Mouse (Mus musculus) adrenal gland, adult 2 months (tissue): ENCODE measurements at regions not wholly inside any gene's neighbourhood (a gene's known extent, or its start where the extent isn't known, plus 50 kb on each side); places are given as distances from the start of the nearest gene placed in this dataset.

ENCODE experiments used
- DNase-seq: peaks from one replicate; pipeline ENCODE4 v3.0.0; 2021

DNA sequence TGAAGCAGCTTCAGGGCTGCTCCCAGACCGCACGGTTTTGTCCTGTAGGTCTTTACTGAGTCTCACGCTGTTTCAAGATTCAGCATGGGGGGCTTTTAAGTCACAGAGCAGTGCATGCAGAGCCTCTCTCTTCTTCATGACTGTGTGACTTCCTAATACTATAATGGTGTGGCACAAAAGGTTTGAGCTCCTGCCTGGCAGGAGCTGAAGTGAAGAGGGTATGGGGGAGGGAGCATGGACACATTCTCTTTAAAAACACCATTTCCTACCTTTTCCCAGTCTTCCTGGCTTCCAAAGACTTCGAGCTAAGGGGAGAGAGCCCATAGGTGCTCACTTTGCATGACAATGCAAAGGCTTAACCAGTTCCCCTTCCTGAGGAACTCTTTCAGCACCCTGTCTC is 934.9 kb upstream of the Gm5150 start:
- DNase-seq: no peak

DNA sequence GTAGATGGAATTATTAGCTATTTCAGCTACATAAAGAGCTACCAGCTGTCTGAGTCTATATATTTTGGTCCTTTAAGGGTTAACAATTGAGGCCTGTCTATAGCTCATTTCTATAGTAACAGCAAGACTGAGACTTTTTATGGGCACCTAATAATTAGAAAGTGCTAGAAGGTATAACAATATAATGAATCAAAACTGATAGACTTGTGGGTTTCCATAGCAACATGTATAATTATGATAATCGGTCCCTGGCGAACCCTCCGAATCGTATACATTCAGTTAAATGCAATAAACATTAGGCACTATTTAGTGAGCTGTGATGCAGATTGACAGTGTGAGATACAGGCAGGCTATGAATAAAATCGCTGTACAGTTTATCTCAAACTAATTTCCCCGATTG is 933.3 kb upstream of the Gm5150 start:
- DNase-seq: no peak

DNA sequence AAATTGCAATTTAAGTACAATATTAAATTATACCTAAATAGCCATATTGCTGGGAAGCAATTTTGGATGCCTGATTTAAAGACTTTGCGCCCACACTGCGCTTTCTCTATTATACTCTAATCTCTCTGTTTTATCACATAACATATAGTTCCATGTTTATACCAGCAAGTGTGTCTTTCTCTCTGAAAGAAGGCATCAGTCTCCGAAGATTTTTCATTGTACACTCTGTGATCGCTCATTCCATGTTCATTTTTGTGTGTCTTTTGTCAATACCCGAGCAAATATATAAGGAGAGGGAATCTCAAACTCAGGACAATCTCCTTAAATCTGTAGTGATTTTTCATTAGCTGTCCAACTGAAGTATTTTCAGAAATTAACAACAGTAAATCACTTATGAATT is 932.9 kb upstream of the Gm5150 start:
- no peak for DNase-seq

DNA sequence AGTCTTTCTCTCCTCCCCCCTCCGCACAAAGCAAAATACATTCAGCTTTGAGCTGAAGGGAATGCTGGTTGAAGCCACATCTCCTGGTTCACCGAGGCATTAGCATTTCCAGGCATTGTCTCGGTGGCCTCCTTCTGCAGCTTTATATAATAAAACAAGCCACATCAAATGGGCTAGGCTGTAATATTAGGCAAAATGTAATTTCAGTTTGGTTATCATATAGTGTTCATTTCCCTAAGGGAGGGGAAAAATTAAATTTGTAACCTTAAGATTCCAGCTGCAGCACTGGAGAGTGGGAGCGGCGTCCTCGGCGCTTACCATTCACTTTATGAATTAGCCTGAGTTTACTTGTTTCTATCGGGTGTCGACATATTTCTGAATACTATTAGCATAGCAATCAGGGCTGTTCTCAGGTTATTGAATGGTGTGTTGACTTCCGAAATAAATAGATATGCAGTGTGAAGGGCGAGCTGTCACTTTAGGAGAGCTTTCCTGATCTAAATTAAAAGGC is 932.3 kb upstream of the Gm5150 start:
- DNase-seq: no peak

DNA sequence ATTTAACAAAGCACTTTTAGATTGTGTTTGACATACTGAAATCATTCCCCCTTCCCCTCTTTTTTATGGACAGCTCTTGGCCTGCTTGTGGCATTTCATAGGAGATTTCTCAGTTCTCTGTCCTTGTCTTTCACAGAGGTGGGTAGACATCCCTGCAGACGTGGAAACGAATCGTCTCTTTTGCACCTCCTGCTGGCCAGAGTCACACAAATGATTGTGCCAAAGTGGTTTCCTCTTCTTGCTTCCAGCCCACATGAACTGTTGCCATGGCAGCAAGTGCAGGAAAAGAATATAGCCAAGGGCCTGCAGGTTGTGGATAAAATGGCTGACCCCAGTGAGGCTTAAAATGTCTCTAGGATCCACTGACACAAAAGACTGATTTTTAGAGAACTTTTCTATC is 924.1 kb upstream of the Gm5150 start:
- DNase-seq: no peak

DNA sequence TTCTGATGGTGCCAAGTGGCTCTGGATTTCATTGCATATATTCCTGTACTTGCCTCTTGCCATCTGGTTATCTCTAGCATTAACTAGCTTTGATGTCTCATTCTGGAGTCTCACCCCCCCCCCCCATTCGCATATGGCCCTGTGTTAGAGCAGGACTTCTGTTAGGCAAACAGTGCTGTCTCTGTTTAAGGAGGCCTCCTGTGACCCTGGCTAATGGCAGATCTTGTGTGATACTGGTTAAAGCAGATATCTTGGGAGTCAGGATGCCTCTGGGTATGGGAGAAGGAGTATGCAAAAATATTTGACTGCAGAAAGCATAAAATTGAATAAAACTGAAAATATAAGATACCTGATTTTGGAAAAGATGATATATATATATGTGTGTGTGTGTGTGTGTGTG is 923.6 kb upstream of the Gm5150 start:
- no peak for DNase-seq

DNA sequence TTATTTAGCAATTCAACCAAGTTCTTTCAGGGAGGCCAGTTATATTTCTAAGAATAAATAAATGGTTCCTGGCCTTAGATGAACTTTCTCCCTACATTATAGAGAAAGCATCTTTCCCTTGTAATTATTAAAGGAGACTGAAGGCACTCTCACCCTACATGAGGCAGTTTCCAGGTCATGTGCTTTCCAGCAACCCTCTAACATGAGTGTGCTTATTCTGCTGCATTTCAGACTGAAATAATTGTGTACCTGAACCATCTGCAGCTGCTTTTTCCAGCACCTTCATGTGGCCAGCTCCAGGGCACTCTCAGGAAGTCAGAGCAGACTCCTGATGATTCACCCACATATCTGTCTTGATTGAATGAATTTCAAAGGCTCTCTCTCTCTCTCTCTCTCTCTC is 917.8 kb upstream of the Gm5150 start:
- DNase-seq: no peak

DNA sequence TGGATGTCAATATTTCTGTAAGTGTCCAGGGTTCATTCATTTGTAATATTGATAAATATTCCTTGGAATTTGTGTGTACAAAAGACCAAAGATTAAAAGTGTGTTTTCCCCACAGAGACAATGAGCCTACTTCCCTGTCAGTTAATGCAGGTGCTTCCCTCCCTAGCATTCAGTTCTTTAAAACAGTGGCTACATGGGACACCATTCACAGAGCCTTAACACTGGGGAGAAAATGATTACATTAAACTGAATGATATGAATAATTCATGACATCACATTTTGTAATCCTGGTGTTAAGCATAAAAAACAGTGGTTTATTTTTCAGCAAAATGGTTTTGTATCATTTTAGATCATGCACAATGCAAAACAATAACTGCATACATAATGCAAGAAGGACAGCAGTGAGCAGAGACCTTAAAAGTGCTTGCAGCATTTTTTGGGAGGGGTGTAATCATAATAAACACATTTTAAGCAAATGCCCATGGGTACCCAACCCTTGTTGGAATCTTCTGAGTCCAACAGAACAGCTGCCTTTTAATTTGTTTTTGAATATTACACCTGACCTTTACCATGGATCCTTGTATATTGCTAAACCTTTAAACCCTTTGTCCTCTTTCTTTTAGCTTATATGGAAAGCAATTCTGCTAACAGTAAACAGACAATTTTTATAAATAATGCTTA is 917.1 kb upstream of the Gm5150 start:
- DNase-seq: no peak

DNA sequence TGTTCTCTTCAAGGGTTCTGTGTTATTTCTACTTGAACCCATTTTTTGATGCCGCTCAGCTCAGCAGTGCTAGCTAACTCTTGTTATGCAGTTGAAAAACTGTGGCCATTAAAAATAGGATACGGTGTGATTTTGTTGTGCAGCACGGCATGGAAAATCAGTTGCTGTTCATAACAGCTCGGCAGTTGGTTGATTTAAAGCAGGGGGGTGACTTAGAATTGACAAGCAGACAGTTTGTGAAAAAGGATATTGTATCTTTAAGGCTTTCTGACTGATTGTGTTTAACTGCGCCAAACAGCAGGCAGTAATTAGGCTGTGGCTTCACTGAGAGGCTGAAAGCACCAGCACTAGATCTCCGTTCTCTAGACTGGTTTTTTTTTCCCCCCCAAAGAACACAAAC is 915.1 kb upstream of the Gm5150 start:
- DNase-seq: no peak

DNA sequence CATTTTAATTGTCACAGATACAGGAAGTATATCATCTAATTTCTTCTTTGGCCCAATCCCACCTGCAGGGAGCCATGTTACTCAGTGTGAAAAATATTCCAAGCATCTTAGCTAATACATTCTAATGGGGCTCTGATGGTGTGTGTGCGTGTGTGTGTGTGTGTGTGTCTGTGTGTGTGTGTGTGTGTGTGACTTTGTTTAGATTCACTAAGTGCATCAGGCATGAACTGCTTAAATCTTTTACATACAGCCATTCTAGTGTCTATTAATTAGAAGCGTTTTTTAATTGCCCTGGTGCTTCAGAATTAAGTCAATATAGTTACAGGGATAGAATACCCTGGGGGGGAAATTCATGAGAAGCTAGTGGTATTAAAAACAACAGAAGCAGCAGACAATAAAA is 912.1 kb upstream of the Gm5150 start:
- no peak for DNase-seq

DNA sequence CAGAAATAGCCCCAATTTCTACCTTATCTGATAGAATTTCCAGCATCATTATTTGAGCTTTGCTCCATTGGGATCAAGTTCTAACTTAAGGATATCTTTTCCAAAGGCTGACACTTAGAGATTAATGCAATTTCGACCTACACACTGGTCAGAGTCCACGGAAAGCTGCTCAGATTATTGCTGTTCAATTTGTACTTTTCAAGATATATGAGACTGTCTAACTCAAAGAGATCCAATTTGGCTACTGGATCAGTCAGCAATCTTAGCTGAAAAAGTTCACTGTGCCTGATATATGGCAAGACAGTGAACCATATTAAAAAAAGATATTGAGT is 909.8 kb upstream of the Gm5150 start:
- no peak for DNase-seq

DNA sequence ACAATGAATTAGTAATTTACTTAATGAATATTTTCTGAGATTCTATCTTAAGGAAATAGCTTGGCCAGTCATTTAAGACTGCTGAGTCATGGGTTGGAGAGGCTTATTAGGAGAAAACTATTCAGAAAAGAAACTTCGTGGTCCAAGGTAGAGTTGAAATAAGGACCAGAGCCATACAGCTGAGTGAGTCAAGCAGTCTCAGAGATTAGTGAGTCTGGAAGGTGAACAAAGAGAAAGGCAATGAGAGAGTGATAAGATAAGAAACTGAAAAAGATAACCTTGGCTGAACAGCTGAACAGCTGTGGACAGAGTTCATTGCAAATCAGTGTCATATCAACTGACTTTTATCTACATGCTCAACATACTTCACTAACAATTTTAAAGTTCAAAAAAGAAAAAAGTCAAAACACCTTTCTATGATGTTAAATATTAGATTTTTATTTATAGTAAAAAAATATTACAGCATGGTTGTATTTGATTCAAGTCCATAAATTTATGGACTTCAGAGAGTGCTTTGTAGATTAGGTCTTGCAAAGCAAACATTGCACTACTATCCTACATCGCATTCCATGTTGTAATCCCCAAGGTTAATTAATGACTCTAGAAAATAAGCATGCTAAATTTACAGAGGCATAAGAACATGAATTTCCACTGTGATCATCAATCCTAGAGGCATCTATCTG is 909.3 kb upstream of the Gm5150 start:
- peak; percentile 1 for DNase-seq

DNA sequence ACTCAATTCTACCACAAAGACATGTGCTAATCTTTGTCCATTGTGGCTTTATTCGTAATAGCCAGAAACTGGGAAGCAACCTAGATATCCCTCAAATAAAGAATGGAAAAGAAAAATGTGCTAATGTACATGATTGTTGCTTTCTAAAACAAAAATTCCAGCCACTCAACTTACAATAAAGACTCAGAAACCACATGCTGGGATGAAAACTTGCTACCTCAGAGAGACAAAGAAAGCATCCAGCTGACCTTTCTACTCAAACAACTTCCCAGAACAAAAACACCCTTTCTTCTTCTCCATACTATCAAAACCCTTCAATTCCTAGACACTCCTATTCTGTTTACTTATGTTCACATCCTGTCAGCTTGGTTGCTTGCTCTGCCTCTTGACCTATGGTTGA is 881.9 kb upstream of the Gm5150 start:
- no peak for DNase-seq

DNA sequence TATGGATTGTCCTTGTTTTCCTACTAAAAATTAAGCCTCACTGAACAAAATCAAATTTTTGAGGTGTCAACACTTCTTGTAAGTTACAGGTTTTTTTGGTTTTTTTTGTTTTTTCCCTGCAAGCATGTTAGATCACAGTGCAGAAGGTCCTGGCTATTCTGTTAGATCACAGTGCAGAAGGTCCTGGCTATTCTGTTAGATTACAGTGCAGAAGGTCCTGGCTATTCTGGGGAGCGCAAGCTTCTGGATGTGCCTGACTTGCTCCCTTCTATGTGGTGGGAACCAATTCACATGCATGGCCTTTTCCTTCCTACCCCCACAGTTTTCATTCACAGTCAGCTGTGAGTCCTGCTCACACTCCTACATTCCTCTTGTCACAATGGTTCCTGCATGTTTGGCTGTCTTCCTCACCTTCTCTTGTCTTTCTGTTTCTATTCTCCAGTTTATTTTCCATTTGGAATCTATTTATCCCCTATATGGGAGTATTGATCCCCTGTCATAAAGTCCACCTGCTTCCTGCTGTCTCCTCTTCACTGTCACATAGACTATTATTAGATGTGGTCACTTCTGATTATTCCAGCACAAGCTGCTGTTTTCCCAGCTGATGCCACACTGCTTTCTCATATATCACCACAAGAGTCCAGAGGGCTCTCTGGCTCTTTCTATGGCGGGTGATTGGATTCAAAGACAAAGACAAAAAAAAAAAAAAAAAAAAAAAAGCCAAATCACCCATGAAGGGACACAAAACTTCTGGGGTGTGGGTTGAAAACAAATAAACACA is 866.3 kb upstream of the Gm5150 start:
- no peak for DNase-seq

DNA sequence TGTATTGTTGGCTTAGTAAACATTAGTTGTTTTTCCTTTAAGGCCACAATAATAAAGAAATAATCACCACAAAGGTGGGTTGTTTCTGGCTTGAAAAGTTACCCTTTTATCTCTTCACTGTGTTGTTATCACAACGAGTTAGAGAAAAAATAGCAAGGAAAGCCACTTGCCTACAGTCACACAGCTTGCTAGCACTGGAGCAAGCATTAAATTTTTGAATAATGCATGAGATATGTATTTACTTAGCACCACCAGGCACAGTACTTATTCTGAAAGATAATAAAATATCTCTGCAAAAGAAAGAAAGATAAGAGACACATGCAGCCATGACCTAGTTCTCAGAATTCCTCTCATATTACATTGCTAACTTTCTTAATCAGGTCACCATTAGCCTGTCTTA is 853.8 kb upstream of the Gm5150 start:
- DNase-seq: no peak

DNA sequence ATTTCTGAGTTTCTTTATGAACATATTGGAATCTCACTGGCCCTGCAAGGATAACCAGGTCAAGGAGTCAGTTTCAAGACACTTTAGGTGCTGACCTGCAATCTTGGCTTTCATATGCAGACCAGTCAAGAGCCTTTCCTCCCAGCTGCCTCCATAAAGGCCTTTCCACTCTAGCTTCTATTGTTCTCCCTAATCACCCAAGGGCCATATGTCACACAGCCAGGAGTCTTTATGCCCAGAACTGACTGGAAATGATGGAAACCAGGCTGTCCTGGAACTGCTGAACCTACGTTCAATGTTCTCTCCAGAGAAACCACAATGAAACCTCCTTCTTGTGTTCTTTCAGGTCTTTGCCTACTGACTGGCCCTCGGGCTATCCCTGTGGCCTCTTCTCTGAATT is 852.7 kb upstream of the Gm5150 start:
- no peak for DNase-seq

DNA sequence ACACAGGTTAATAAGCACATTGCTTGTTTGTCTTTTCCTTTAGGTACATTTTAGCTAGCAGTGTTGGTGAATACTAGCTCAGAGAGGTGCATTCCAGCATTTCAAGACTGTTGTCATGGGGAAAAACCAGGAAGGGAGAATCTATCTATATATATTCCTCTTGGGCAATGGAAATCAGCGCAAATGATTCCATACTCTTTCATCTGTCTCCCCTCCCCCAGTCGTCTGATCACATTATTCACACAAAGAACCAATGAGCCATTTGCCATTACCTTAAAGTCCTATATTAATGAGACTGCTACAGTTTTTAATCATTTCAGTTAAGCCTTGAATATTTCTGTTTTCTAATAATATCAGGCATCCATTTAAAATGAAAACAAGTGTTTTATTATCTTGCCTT is 849.0 kb upstream of the Gm5150 start:
- DNase-seq: no peak

DNA sequence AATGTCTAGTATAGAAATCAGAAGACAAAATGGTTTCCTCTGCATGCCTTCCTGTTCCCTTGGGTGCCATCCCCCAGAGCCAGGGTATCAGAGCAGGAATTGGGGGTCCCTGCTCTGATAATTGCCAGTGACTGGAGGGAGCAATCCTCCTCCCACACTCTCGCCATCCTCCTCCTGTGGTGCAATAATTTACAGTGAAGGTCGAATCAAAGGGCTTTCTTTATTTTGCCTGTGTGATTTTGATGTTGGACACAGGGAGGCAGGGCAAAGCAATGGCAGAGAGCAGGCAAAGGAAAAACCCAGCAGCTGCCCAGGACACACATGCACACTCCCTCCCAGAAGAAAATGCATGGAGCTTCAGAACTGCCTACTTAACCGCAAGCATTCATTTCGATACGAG is 847.8 kb upstream of the Gm5150 start:
- DNase-seq: peak; percentile 6

DNA sequence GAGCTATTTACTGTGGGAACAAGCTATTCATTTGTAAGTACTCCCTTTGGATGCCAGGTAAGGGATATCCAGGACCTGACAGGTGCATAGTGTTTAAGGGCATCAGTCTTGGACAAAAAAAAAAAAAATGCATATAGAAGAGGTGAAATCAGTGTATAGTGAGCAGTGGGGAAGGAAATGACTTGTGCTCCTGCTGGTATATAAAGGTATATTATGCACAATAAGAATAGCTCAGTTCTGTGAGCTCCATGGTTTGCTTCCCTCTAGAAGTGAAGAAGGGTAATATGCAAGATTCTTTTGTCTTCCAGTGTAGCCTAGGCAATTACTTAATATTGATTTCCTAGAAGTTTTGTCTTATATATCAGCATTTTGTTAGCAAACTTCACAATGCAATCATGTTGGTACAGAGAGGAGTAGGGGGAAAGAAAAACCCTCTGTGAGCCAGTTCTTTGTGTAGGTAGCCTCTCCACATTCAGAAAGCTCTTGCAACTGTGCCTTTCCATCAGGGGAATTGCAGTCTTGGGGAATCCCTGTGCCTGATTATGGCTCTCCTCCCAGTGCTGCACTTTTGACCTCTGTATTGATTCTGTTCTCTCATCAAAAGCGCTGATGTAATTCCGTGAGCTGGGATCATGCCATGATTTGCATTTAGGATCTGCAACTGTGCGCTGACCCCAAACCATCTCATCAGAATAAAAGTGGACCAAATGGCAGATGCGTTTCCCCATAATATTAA is 840.7 kb upstream of the Gm5150 start:
- no peak for DNase-seq

DNA sequence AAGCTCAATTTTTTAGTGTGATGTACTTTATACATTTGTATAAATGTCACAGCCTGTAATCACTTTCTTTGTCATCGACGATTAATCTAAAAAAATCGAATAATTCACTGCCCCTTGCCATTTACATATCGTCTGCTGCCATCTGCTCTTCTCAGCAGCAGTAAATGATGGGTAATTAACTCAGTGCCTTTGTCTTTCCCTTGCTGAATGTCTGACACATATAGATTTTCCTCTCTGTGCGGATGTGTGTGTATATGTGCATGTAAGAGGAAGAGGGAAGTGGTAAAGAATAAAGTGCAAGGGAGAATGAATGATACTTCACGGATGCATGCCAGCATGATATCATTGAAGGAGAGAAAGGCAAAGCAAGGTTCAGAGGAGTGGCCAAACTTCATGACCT is 814.3 kb upstream of the Gm5150 start:
- no peak for DNase-seq

DNA sequence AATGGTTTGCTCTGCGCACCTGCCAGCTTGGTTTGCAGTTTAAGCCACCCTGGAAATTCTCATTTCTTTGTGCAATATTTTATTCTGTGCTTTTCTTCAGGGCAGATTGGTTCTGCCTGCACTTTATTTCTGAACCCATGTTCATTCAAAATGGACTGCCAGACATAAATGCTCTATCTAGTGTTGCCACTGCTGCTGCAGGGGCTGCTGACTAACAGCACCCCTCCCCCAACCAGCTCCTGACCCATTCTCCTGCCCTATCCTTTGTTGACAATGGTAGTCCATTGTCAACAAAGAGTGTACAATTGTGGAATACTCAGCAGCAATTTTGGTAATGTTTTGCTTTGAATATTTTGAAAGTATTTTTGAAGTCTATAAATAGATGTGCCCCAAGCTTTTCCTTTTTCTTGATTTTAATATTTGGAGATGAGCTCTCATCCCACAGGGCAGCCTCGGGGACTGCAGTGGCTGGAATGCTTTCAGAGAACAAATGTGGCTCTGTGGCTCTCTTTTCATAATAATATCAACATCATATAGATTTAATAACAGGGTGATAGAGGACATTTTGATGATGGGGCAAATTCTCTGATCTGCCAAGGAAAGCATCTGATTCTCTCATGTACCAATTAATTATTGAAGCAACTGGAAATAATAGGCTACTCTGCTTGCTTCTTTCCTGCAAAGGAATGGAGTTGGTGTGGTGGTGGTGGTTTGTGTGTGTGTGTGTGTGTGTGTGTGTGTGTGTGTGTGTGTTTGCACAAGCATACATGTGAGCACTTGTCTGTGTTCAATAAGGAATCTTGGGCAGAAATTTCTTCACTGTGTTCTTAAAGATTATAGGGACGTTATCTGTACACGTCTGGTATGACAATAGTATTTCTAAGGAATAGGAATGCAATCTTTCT is 813.2 kb upstream of the Gm5150 start:
- DNase-seq: no peak

DNA sequence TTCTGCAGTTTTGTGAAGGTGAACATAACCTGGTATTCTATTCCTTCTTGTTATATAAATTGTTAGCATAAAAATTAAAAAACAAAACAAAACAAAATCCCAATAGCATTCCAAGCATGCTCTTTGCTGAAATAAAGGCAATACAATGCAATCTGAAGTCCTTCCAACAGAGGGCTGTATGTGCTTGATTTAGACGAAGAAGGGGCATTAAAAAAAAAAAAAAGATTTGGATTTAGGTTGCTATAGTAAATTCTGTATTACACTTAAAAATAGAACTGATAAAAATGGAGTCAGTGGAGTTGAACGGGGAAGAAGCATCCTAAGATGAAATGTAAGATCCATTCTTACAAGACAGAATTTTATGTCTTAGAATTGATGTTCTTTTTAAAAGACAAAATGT is 810.6 kb upstream of the Gm5150 start:
- no peak for DNase-seq
